Mouse (Mus musculus) heart, adult 2 months (tissue): ENCODE data around the gene Irx4. TPM values are rescaled to one million over a fixed set of nuclear protein-coding genes. Genes with fewer than 3 reads are reported as not detected.
A peak's percentile ranks its signal among the peaks of the same experiment; 100 is the strongest.

ENCODE experiments used
- DNase-seq, 2 experiments: peaks; one replicate each; pipeline ENCODE4 v3.0.0; 2021
- H3K27ac ChIP-seq: fragments of 200-600 bp; 2 replicates; pipeline ENCODE4 v1.8.1; 2022
- H3K27me3 ChIP-seq: fragments of 200-500 bp; 2 replicates; pipeline ENCODE4 v1.6.1; 2012; ENCODE audit warnings: mild to moderate bottlenecking, low read length, inconsistent platforms, mixed read lengths; ENCODE audit not compliant: control insufficient read depth, insufficient read depth
- H3K36me3 ChIP-seq: fragments of 200-500 bp; 2 replicates; pipeline ENCODE4 v1.6.1; 2012; ENCODE audit warnings: low read length, inconsistent platforms; ENCODE audit not compliant: control insufficient read depth, insufficient read depth
- H3K4me1 ChIP-seq: fragments of 200-500 bp; 2 replicates; pipeline ENCODE4 v1.6.1; 2011; ENCODE audit warnings: low read length; ENCODE audit not compliant: control insufficient read depth, insufficient read depth
- H3K4me3 ChIP-seq: fragments of 200-600 bp; 2 replicates; pipeline ENCODE4 v1.8.1; 2022
- H3K79me2 ChIP-seq: fragments of 200-500 bp; replicated peaks from 2 replicates; pipeline ENCODE4 v1.6.1; 2012; ENCODE audit warnings: mild to moderate bottlenecking, inconsistent platforms, low read length, moderate library complexity, mixed read lengths; ENCODE audit not compliant: control insufficient read depth, insufficient read depth
- H3K9ac ChIP-seq: fragments of 200-500 bp; 2 replicates; pipeline ENCODE4 v1.6.1; 2012; ENCODE audit warnings: low read depth, mild to moderate bottlenecking, control low read depth, inconsistent platforms, low read length, mixed read lengths
- CTCF ChIP-seq: fragments of 200-600 bp; IDR thresholded peaks from 2 replicates; pipeline ENCODE4 v1.8.1; 2022; ENCODE audit warnings: antibody characterized with exemption, mild to moderate bottlenecking, moderate library complexity
- EP300 ChIP-seq: fragments of 200-500 bp; IDR thresholded peaks from 2 replicates; pipeline ENCODE4 v1.6.1; 2011; ENCODE audit warnings: low read depth, low read length, control low read depth; ENCODE audit not compliant: insufficient read depth
- POLR2A ChIP-seq: fragments of 200-500 bp; IDR thresholded peaks from 2 replicates; pipeline ENCODE4 v1.6.1; 2011; ENCODE audit warnings: mild to moderate bottlenecking, low read depth, low read length, control low read depth; ENCODE audit not compliant: insufficient read depth
- WGBS: fragments of 180-500 bp; shearing (Covaris S2); methylation state at CpG from one replicate; pipeline ENCODE4 v1.1.7; 2018; 5-methylcytosine and 5-hydroxymethylcytosine counted together
- intact Hi-C: fragments of 180-260 bp; cut with DNase I; formaldehyde crosslinking; loops from one replicate; pipeline ENCODE4 v1.15.1; 2025
- polyA plus RNA-seq: library from polyadenylated mRNA; depleted of rRNA; stranded (reverse); fragments of >200 nt; gene quantifications from 2 replicates; pipeline ENCODE4 v1.2.3, GENCODE M21; 2012
- total RNA-seq, 2 experiments: library from RNA; stranded (reverse); gene quantifications; 2 replicates each; pipeline ENCODE4 v1.2.3; 2021

Gene Irx4
- total and polyA plus RNA-seq, 3 experiments, result 19.8 to 30.9 (median 26.5) TPM

- intact Hi-C loops, result no loop called here
- DNase-seq, result no peak
- no peak overlapping the region for H3K4me3 ChIP-seq
- no peaks in the 10 kb centered on the region for H3K27me3 ChIP-seq
- H3K36me3 ChIP-seq, result no peaks in the 10 kb centered on the region
- no peak overlapping the region for H3K9ac ChIP-seq
- H3K27ac ChIP-seq, result no peak overlapping the region
- 36% methylated on average over 7 of the region's 7 CpGs for WGBS
- no peaks in the 10 kb centered on the region for H3K79me2 ChIP-seq
- no peaks in the 10 kb centered on the region for H3K4me1 ChIP-seq
- TF ChIP-seq CTCF (peak; percentile 48), POLR2A (no peak)
These were observed 9.1 kb upstream of the Irx4 start for GRCm38 (mm10) chr13:73251222-73251621.

DNA sequence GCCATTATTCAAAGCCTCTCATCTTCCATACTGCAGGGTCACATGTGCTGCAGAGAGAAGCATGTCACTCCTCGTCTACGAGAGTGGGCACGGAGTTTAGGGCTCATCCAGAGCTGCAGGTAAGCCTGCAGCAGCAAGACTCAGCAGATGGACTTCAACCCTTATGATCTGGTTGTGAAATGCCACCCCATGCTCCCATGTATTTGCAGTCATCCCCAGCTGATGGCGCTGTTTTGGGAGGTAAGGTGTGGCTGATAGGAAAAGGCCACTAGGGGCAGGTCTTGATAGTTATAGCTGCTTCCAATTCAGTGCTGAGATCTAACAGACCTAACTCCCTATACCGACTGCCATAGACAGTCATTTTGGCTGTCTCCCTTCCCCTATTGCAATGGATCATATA lies 8.3 kb upstream of the Irx4 start:
- Histone ChIP-seq H3K4me3 (no peak overlapping the region), H3K9ac (no peak overlapping the region), H3K36me3 (no peaks in the 10 kb centered on the region), H3K4me1 (no peaks in the 10 kb centered on the region), H3K27me3 (no peaks in the 10 kb centered on the region), H3K27ac (no peak overlapping the region), H3K79me2 (no peaks in the 10 kb centered on the region)
- TF ChIP-seq EP300 (no peak), CTCF (peak; percentile 12; the same call in 1 of the 2 replicates)
- 61% methylated on average over 5 of the region's 5 CpGs for WGBS
- intact Hi-C loops, result no loop called here
- DNase-seq, result no peak

DNA sequence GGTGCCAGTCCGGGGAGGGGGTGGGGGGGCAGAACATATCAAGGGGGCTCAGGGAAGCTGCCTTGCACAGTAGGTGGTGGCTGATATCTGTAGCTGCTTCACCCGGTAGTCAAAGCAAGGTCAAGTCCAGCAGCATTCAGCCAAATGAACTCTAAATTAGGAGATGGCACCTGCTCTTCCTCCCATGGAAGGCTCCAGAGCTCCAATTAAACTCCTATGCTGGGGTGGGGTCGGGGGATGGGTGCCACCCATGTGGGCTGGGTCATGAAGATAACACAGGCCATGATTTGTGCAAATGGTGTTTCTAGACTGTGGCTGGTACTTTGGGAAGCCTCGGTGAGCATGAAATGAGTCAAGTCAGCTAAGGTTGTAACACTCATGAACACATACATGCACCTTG lies 1.9 kb upstream of the Irx4 start:
- no peaks in the 10 kb centered on the region for H3K36me3 ChIP-seq
- no peak for DNase-seq
- 46% methylated on average over 4 of the region's 4 CpGs for WGBS
- no peak overlapping the region for H3K9ac ChIP-seq
- H3K4me3 ChIP-seq, result no peak overlapping the region
- TF ChIP-seq CTCF, result no peak
- TF ChIP-seq POLR2A, result no peak
- TF ChIP-seq EP300, result no peak
- no peaks in the 10 kb centered on the region for H3K79me2 ChIP-seq
- H3K27ac ChIP-seq, result no peak overlapping the region
- H3K4me1 ChIP-seq, result no peaks in the 10 kb centered on the region
- H3K27me3 ChIP-seq, result no peaks in the 10 kb centered on the region
- intact Hi-C loops, result no loop called here

DNA sequence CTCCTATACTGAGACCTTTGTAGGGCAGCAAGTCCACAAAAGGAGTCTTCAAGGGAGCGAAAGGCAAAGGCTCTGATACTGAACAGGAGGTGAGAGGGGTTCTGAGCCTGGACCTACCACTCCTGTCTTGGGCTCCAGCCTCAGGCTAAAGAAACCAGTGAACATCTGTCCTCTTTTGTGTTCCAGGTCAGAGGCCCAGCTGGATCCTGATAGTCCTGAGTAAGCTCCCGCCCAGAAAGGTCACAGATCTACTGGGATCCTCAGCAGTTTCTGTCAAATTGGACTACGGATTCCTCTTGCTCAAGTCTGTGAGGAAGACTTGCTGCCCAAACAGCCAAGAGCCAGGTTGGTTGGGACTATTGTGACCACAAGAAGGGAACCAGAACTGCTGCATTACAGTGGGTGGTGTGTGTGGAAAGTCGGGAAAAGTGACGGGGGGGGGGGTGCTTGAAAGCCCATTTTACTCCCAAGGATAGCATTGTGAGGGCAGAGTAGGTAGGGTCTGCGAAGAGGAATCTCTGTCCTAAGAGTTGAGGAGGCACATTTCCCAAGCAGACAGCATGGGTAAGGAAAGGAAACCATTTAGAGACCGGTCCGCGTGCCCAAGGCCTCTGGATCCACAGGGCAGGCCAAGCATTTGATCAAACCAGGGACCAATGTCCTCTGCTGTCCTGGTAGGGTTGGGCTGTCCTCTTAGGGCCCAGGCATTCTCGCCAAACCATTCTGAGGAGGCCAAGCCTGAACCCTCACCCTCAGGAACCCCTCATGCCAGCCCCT lies 514 bp upstream of the Irx4 start:
- DNase-seq, result no peak
- peak overlapping the region; percentile 38 for H3K4me3 ChIP-seq
- H3K9ac ChIP-seq, result peak overlapping the region; percentile 68
- peaks cover under 1% of the 10 kb centered on the region; the same call in 1 of the 2 replicates for H3K27me3 ChIP-seq
- H3K79me2 ChIP-seq, result no peaks in the 10 kb centered on the region
- TF ChIP-seq CTCF, result no peak
- no peak for TF ChIP-seq POLR2A
- TF ChIP-seq EP300, result no peak
- H3K36me3 ChIP-seq, result no peaks in the 10 kb centered on the region
- H3K27ac ChIP-seq, result peak overlapping the region; percentile 87
- intact Hi-C loops, result loop anchor here (5.0 kb wide), 1 partner anchor 87 kb away; no protein-coding TSS in a partner anchor
- 24% methylated on average over 10 of the region's 10 CpGs for WGBS
- H3K4me1 ChIP-seq, result no peaks in the 10 kb centered on the region

GRCm38 (mm10) chr13:73261036-73261730 lies 904 bp downstream of the Irx4 start:
- Histone ChIP-seq H3K27ac (peak overlapping the region; percentile 87), H3K9ac (peak overlapping the region; percentile 68), H3K79me2 (no peaks in the 10 kb centered on the region), H3K27me3 (peaks cover 2% of the 10 kb centered on the region; the same call in 1 of the 2 replicates), H3K4me3 (peak overlapping the region; percentile 39), H3K36me3 (no peaks in the 10 kb centered on the region), H3K4me1 (no peaks in the 10 kb centered on the region)
- no peak for DNase-seq
- intact Hi-C loops, result loop anchor here (5.0 kb wide), 1 partner anchor 89 kb away; no protein-coding TSS in a partner anchor
- WGBS, result 7% methylated on average over 25 of the region's 25 CpGs
- no peak for TF ChIP-seq CTCF
- no peak for TF ChIP-seq POLR2A
- no peak for TF ChIP-seq EP300

GRCm38 (mm10) chr13:73261881-73262280 lies 1.6 kb downstream of the Irx4 start:
- no peaks in the 10 kb centered on the region for H3K4me1 ChIP-seq
- intact Hi-C loops, result loop anchor here (2.0 to 5.0 kb wide), 2 partner anchors 65 to 90 kb away; no protein-coding TSS in a partner anchor
- peaks cover 5% of the 10 kb centered on the region for H3K27me3 ChIP-seq
- H3K9ac ChIP-seq, result peak overlapping the region; percentile 66; the same call in 1 of the 2 replicates
- H3K36me3 ChIP-seq, result no peaks in the 10 kb centered on the region
- peak overlapping the region; percentile 87 for H3K27ac ChIP-seq
- TF ChIP-seq POLR2A (0 out of 2 replicates have a peak, but pooled peaks have one; percentile 26), EP300 (no peak)
- H3K4me3 ChIP-seq, result no peak overlapping the region; the same call in 1 of the 2 replicates
- 26% methylated on average over 2 of the region's 2 CpGs for WGBS
- DNase-seq, result no peak
- H3K79me2 ChIP-seq, result no peaks in the 10 kb centered on the region
